22 mouse cellular contexts compared by ENCODE assay signal in genomic region chr8:97860201-97860600, GRCm38 (mm10).
A peak's percentile ranks its signal among the peaks of the same experiment; 100 is the strongest.
DNase-seq lines count a peak whose midpoint lies in the region; ATAC-seq and TF ChIP-seq lines count a peak whose summit lies in the region.
"Had no signal": no experiment of that assay in that cellular context is flagged by ENCODE, and none has a peak within 500 bp of the region (broad histone marks: within the 10 kb centered on the region; RNA-seq: fewer than 3 reads in every experiment).

No protein-coding gene starts in this region.

- H3K27me3 ChIP-seq in midbrain, embryonic 15.5 days (replicated peaks): no peaks in the 10 kb centered on the region
- H3K27me3 ChIP-seq in midbrain, embryonic 13.5 days: no peaks in the 10 kb centered on the region
- no peaks in the 10 kb centered on the region for H3K27me3 ChIP-seq in G1E (ENCODE audit: insufficient read depth, low read length)
- no peaks in the 10 kb centered on the region for H3K27me3 ChIP-seq in liver, embryonic 12.5 days (replicated peaks)
- H3K27me3 ChIP-seq: embryonic facial prominence, embryonic 13.5 days; embryonic facial prominence, embryonic 15.5 days; forebrain, embryonic 12.5 days had no signal

- no peak overlapping the region for H3K4me2 ChIP-seq in midbrain, embryonic 15.5 days
- no peak overlapping the region for H3K4me2 ChIP-seq in midbrain, embryonic 13.5 days (replicated peaks)
- no peak overlapping the region for H3K4me2 ChIP-seq in liver, embryonic 12.5 days
- H3K4me2 ChIP-seq: embryonic facial prominence, embryonic 13.5 days; embryonic facial prominence, embryonic 15.5 days; forebrain, embryonic 12.5 days had no signal

- no peak for TF ChIP-seq CTCF in G1E (IDR thresholded peaks at IDR 0.05; ENCODE audit: low read depth, low read length)

- H3K4me3 ChIP-seq in midbrain, embryonic 15.5 days: no peak overlapping the region
- no peak overlapping the region for H3K4me3 ChIP-seq in midbrain, embryonic 13.5 days (replicated peaks)
- H3K4me3 ChIP-seq in G1E (ENCODE audit: low read depth, low read length): no peak overlapping the region
- H3K4me3 ChIP-seq in liver, embryonic 12.5 days: no peak overlapping the region
- H3K4me3 ChIP-seq: embryonic facial prominence, embryonic 13.5 days; embryonic facial prominence, embryonic 15.5 days; erythroblast, embryonic 14.5 days; forebrain, embryonic 10.5 days; forebrain, embryonic 12.5 days had no signal

- 50% methylated on average over 9 of the region's 9 CpGs for WGBS in midbrain, embryonic 15.5 days
- 57% methylated on average over 9 of the region's 9 CpGs for WGBS in midbrain, embryonic 13.5 days
- WGBS in liver, embryonic 12.5 days (ENCODE audit: insufficient replicate concordance): 47% methylated on average over 9 of the region's 9 CpGs

- H3K4me1 ChIP-seq in midbrain, embryonic 15.5 days: no peaks in the 10 kb centered on the region
- H3K4me1 ChIP-seq in midbrain, embryonic 13.5 days (replicated peaks): 0 out of 2 replicates have a peak, but pooled peaks cover 9% of the 10 kb centered on the region
- H3K4me1 ChIP-seq in G1E (ENCODE audit: insufficient read depth, low read depth, low read length): no peaks in the 10 kb centered on the region
- H3K4me1 ChIP-seq in liver, embryonic 12.5 days: no peaks in the 10 kb centered on the region
- H3K4me1 ChIP-seq: embryonic facial prominence, embryonic 13.5 days; embryonic facial prominence, embryonic 15.5 days; forebrain, embryonic 10.5 days; forebrain, embryonic 12.5 days had no signal

- DNase-seq in ES-CJ7 (ENCODE audit: low read depth, low spot score) (peak; percentile 6), G1E (ENCODE audit: low spot score) (no peak)
- DNase-seq in cerebellum, adult 9-10 months: no peak
- DNase-seq: adrenal gland, adult 2 months; adrenal gland, postnatal 10 days; adrenal gland, postnatal 25 days; cerebellum, adult 11-12 months; cerebellum, adult 2 months; cerebellum, adult 9-11 months; cerebellum, postnatal 14 days; cerebellum, postnatal 36 days; embryo, embryonic 11 days had no signal

- H3K9me3 ChIP-seq in midbrain, embryonic 15.5 days: no peaks in the 10 kb centered on the region
- no peaks in the 10 kb centered on the region for H3K9me3 ChIP-seq in midbrain, embryonic 13.5 days
- H3K9me3 ChIP-seq in G1E (replicated peaks): no peaks in the 10 kb centered on the region
- no peaks in the 10 kb centered on the region for H3K9me3 ChIP-seq in liver, embryonic 12.5 days (replicated peaks)
- H3K9me3 ChIP-seq: embryonic facial prominence, embryonic 13.5 days; embryonic facial prominence, embryonic 15.5 days; forebrain, embryonic 10.5 days; forebrain, embryonic 12.5 days had no signal

- 0 out of 2 replicates have a peak, but pooled peaks have one; percentile 33 for ATAC-seq in midbrain, embryonic 15.5 days (replicated peaks)
- no peak for ATAC-seq in midbrain, embryonic 13.5 days
- 0 out of 2 replicates have a peak, but pooled peaks have one; percentile 3 for ATAC-seq in G1E (ENCODE audit: extremely low read depth, insufficient number of reproducible peaks, low FRiP score, poor library complexity, severe bottlenecking)
- ATAC-seq in liver, embryonic 12.5 days: no peak
- ATAC-seq: forebrain, embryonic 14.5 days; forebrain, embryonic 16.5 days had no signal

- no peak overlapping the region for H3K9ac ChIP-seq in midbrain, embryonic 15.5 days
- H3K9ac ChIP-seq in midbrain, embryonic 13.5 days (replicated peaks): no peak overlapping the region
- H3K9ac ChIP-seq in liver, embryonic 12.5 days: no peak overlapping the region
- H3K9ac ChIP-seq: embryonic facial prominence, embryonic 13.5 days; embryonic facial prominence, embryonic 15.5 days; forebrain, embryonic 12.5 days had no signal

- no peaks in the 10 kb centered on the region for H3K36me3 ChIP-seq in midbrain, embryonic 15.5 days (replicated peaks)
- no peaks in the 10 kb centered on the region for H3K36me3 ChIP-seq in midbrain, embryonic 13.5 days
- no peaks in the 10 kb centered on the region for H3K36me3 ChIP-seq in G1E (replicated peaks)
- H3K36me3 ChIP-seq in liver, embryonic 12.5 days: no peaks in the 10 kb centered on the region
- H3K36me3 ChIP-seq: embryonic facial prominence, embryonic 13.5 days; embryonic facial prominence, embryonic 15.5 days; forebrain, embryonic 10.5 days; forebrain, embryonic 12.5 days had no signal

- H3K27ac ChIP-seq in midbrain, embryonic 15.5 days: no peak overlapping the region
- H3K27ac ChIP-seq in midbrain, embryonic 13.5 days: no peak overlapping the region
- H3K27ac ChIP-seq in liver, embryonic 12.5 days: no peak overlapping the region
- H3K27ac ChIP-seq: embryonic facial prominence, embryonic 13.5 days; embryonic facial prominence, embryonic 15.5 days; forebrain, embryonic 10.5 days; forebrain, embryonic 12.5 days had no signal

Comparison
In these comparisons a context has a peak if more than half of its experiments do, and no peak if none do; other contexts are left out.
1. ATAC-seq: peak in midbrain, embryonic 15.5 days (single experiment) and G1E (single experiment); none in midbrain, embryonic 13.5 days (single experiment) and liver, embryonic 12.5 days (single experiment).